Mouse (Mus musculus) layer of hippocampus, postnatal 25 days (tissue): ENCODE results near the gene Depdc5. TPM values are rescaled to one million over a fixed set of nuclear protein-coding genes. Genes with fewer than 3 reads are reported as not detected.

Experiments used
- DNase-seq, 2 experiments: peaks; one replicate each; pipeline ENCODE4 v3.0.0; 2022; ENCODE audit warnings: mixed read lengths in 2 of 2, low spot score in 1 of 2; ENCODE audit errors: extremely low spot score in 1 of 2
- total RNA-seq, 2 experiments: library from RNA; stranded (reverse); gene quantifications; 2 replicates each; pipeline ENCODE4 v1.2.3; 2021

Depdc5 gene
- total RNA-seq, 2 experiments from 2014 or later: 57.1 to 66.6 TPM

DNA sequence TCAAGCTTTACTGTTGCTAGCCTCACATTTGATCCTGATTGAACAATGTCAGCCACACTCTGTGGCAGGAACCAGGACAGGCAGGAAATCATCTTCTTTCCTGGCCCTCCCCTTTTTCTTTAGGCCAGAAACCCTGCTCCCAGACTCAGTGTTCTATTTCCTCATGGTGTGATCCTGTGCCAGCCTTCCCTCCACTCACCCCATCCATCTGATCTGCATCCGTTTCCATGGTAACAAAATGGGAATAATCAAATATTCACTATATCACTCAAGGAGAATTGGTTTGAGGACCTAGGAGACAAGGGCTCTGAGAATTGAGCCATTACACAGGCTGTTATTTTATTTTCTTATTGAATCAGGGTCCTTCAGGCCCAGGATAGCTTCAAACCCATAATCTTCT is 133.1 kb downstream of the Depdc5 start:
- DNase-seq: no peak

DNA sequence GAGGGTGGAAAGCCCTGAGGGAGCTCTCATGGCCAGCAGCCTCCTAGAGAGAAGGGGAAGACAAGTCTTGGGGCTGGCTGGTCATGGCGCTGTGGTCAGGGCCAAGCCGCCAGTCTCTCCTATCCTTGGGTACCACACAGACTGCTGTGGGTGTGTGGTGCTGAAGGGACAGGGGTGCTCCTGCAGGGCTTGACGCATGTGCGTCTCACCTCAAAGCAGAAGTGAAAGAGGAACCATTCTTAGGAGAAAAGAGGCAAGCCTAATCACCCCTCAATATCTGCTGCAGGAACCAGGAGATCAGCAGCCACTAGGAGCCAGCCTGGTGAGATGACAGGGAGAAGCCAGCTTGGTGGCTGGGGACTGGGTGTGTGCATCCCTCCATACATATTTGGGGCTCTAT is 134.2 kb downstream of the Depdc5 start:
- DNase-seq: no peak

DNA sequence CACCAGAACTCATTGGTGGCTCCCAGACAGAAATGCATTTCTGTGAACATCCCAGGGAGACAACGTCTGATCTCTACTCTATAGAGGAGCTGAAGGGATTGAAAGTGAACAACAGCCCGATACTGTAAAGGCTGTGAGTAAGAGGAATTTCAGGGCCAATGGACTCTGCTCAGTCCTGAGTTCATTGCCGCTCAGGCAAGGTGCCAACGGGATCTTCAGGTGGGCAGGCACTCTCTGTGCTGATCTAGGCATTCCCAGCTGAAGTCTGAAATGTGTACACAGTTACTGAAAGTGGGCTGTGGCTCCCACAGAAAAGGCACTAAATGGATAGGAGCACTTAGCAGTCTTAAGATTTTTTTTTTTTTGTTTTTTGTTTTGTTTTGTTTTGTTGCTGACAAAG is 135.3 kb downstream of the Depdc5 start:
- no peak for DNase-seq

DNA sequence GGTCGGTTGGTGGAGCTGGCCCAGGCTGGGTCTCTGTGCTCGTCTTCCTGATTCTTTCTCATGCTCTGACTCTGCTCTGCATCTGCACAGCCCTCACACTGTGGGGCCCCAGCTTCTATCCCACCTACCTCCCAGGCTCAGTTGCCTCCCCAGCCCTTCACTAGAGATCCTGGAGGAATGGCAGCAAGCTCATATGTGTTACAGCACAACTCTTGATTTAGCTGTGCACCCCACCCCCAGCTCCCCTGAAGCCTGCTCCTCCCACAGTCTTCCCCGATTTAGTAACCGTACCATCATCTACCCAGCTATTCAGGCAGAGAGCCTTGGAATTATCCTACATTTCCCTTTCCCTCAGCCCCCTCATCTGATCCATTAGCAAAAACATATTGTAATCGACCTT is 137.6 kb downstream of the Depdc5 start:
- no peak for DNase-seq

DNA sequence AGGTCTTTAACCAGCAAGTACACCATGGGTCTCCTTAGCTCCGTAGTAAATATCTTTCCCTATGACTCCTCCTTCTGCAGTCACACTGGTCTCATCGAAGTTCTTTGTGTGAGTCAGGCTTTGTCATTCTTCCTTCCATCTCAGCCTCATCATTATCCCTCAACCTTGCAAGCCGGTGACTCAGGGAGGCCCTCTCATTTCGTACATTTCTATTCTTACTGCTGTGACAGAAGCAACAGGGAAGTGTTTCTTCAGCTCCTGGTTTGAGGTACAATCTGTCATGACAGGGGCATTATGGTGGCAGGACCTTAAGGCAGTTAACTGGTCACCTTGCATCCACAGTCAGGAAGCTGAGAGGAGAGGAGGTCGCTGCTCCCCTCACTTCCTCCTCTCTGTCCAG is 139.3 kb downstream of the Depdc5 start:
- DNase-seq: no peak

DNA sequence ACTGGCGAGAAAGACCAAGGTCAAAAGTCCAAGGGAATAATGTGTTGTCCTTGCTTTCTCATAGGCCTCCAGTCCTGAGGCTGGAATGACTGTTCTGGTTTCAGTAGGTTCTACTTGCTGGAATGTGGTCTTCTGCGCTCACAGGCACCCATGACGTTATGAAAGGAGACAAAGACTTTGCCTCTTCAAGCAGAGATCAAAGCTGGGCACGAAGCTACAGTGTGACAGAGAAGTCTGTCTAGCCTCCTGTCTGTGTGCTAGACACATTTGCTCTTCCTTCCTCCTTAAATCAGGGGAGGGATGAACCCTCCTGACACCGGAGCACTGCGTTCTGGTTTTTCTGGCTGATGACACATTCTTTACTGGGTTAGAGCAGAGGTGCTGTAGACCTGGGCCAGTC is 140.0 kb downstream of the Depdc5 start:
- DNase-seq: no peak

DNA sequence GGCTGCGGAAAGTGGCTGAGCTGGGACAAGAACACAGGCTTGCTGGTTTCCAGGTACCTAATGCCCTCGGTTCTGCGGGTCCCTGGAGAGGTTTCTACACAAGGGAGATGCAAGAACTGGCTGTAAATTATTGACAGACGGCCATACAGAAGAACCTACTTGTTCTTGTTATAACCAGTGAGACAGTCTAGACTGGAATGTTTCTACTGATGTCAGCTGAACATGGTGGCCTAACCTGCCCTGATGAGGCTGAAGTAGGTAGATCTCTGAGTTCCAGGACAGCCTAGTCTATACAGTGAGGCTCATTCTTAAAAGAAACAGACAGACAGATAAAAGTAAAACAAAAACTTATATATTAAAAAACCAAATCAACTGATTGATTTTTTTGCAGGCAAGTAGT is 140.6 kb downstream of the Depdc5 start:
- DNase-seq: no peak

DNA sequence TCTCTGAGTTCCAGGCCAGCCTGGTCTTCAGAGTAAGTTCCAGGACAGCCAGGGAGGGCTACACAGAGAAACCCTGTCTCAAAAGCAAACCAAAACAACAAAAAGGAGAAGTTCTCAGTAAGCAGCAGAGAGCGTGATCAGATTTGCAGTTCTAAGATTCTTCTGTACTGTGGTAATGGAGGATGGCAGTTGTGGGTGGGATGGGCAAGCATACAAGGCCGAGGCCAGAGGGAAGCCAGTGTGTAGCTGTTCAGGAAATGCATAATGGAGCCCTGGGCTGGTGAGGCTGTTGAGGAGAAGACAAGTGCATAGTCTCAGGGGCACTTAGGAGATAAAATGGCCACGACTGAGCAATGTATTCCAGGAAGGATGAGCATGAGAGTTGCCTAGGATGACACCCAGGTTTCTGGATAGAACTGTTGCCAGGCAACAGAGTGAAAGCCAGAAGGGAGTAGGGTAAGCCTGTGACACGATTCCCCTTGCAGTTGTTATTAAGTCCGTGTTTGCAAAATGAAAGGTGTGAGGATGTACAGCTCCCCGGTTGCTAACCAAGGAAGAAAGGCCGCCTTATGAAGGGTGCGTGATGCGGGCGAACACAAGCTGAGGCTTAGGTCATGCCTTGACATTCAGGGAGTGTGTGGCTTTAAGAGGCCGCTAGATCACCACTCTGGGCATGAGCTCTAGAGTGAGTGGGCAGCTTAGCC is 142.1 kb downstream of the Depdc5 start:
- no peak for DNase-seq

DNA sequence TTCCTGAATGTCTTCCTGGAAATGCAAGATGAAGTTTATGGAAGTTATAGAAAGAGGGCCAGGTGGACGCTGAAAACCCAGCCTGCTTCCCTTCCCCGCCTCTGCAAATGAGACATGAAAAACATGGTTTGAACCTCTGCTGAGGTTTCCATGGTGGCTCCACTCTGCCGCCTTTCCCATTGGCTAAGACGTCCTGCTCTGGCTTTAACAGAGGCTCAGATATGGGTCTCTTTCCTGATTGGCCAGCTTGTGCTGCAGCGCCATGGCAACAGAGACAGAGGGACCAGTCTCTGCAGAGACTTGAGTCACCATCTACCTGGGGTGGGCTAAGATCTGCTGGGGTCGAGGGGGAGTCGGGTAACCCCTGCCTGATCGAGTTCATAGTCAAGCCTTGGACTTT is 143.2 kb downstream of the Depdc5 start:
- no peak for DNase-seq

DNA sequence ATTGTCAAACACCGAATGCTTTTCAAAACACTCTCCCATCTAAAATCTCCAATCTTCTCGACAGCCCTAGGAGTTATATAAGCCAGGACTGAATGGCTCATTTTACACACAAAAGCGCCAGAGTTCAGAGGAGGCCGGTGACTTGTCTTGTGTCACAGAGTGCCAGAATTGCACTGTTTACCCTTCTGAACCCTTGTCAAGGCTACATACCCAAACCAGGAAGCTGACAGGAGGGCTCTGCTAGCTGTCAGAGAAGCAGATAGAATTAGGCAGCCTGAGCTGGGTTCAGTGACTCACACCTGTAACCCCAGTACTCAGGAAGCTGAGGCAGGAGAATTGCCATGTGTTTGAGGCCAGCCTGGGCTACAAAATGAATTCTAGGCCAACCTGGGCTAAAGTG is 143.9 kb downstream of the Depdc5 start:
- DNase-seq: no peak

DNA sequence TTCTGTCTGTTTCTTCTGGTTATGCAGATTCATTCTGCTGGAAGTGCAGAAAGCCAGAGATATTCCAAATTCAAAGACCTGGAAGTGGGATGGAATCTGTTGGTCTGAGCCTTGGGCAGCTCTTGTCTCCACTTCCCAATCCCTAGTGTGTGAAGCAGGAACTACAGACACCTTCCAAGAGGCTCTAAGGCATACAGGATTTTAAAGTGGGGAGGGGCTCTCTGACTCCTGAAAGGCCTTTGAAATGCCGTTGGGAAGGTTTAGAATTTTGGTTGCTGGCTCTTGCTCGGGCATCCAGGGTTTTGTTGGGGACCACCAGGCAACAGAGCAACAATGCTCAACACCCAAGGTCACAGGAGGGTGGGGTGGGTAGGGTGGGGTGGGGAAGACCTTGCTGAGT is 145.8 kb downstream of the Depdc5 start:
- DNase-seq: no peak

DNA sequence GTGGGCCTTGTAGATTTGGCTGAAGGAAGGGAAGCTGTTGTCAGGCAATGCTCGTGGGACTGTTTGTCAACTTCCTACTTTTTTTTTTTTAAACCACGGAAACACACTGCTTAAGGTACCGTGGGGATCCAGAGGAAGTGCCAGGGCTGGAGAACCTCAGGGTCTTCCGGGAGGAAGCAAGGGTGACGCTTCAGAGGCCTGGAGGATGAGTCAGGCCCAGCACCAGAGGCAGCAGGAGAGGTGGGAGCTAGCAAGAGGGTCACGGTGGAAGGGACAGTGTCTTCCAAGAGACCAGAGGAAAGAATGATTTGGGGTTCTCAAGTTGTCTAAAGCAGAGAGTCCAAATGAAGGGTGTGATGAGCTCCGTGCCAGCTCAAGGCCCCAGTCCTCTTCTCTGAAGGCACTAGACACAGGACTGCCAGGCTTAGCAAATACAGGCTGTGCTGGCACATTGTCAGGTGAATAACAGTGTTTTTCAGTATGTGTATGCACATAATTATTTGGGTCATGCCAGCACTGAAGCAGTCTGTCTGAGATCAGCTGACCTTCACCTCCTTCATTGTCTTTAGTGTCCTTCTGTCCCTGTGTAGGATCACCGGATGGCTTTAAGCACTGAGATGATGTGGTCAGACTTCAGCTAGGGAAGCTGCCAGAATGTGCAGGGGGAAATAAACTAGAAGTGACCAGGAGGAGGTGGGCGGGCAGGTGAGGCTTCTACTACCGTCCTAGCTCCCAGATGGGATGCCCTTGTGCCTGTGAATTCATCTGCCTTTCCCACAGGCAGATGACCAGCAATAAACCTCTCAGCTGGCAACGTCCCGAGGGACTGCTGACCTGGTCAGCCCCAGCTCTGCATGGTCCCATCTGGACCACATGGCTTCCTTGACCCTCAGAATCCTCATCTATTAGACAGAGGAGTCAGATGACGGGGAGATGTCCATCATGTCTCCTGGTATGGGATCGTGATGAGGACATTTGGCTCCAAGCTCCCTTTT is 146.6 kb downstream of the Depdc5 start:
- DNase-seq: no peak

DNA sequence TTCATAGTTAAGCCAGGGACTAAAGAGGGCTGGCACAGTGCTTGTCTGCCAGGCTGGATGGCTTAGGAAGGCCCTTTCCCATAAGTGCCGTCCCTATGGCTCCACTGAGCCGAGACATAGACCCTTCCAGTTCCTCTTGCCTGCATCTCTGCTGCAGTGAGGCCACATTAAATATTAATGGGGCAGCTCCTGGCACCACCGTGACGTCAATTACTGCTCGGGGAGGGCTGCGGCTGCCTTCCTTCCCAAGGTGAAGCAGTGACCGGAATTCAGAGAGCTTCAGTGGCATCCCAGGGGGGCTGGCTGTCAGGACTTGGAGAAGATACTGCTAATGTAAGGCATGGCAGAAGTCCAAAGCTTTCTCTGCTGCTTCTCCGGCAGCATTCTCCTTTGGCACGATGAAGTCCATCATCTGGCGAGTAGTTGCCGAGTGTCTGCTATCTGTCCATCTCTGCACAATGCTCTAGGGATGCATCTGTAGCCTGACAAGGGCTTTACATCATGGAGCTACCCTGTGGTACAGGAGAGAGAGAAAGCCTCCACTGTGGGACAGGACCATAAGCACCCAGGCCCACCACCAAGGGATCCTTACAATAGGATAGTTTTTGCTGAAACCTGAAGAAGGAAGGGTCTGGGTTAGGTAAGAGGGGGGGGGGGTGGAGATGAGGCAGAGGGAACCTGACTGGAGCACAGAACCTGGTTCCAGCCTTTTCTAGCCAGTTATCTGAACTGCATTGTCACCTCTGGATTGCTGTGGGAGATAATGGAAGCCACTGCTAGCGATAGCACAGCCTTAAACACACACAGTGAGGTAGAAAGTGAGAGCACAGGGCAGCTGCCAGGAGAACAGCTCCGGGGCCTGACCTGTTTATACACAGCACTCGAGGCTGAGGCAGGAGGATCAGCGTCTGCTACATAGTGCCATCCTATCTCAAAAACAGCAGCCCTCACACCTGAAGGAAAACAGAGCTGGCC is 147.9 kb downstream of the Depdc5 start:
- no peak for DNase-seq

DNA sequence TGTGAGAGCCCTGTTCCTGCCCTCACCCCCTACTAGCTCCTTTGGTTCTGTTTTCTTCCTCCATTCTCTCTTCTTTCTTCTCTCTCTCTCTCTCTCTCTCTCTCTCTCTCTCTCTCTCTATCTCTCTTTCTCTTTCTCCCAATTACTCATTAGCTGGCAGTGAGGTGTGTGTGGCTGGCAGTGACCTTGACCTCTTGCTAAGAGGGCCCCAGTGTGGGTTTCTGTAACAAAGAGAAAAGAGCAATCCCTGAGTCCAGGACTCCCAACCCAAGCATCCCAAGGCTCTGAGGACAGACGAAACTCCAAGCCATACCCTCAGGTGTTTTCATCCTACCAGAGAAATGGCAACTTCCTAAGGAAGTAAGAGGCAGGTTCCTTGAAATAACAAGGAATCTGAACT is 150.6 kb downstream of the Depdc5 start:
- DNase-seq: no peak

DNA sequence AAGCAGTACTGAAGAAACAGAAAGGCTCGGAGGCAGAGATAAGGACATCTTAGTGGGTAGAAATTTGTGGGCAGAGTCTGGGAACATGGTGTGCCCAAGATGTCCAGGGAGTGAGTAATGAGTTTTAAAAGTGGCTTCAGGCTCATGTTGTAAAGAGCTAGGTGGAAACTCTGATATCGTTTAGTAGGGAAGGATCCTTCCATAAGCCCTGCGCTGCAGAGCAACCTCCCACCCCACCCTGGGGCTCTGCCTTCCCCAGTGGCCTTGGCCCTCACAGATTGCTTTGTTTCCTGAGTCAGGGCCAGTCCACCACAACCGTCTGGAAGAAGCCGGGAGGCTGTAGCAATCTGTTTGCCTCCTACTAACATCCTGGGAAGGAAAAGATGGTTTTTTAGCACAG is 152.1 kb downstream of the Depdc5 start:
- no peak for DNase-seq

DNA sequence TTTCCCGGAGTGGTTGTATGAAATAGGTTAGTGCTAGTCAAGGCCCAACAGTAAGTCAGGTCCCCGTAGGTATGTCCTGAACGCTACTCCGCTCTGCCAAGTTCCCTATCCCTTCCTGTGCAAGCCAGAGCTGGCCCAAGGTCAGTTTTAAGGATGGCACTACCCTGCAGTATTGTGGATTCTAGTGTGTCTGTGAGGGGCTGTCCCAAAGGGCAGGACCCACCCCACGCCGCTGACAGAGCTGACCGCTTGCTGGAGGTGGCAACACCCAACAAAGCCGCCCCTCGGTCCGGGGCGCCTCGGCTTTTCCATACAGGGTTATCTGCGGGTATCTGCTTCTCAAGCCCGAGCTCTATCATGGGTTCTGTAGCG is 154.7 kb downstream of the Depdc5 start:
- no peak for DNase-seq

DNA sequence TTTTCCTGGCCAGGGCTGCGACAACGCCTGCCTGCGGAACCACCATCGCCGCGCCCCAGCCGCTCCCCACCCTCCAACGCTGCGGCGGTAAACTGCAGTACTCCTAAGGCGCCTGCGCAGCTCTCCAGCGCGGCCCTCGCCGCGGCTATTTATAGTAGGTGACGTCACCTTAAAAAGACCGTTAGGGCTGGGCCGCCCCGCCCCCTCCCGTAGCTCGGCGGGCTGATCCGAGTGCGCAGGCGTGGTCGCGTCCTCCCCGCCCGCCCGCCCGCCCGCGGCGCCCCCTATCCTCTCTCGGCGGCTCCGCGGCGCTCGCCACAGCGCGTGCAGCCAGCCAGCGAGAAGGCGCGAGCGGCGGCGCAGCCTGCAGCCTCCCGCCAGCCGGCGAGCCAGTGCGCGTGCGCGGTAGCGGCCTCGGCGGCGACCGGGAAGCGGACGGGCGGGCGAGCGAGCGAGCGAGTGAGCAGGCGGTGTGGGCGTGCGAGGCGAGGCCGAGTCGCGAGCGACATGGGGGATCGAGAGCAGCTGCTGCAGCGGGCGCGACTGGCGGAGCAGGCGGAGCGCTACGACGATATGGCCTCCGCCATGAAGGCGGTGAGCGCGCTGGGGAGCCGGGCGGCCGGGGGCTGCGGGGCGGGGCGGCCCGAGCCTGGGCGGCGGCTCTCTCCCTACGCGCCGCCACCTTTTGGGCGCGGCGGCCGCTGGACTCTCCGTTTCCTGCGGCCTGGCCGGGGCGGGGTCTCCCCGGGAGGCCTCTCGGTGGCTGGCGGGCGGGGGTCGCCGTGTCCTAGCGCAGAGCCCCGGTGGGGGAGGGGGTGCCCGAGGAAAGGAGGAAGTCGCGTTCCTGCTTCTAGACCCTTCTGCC is 155.3 kb downstream of the Depdc5 start, which contains the start of gene Ywhah:
Ywhah (plus strand) TSS at position 256 of the 865 bp plus-strand sequence.
- DNase-seq: peak; percentile 93 to 95

DNA sequence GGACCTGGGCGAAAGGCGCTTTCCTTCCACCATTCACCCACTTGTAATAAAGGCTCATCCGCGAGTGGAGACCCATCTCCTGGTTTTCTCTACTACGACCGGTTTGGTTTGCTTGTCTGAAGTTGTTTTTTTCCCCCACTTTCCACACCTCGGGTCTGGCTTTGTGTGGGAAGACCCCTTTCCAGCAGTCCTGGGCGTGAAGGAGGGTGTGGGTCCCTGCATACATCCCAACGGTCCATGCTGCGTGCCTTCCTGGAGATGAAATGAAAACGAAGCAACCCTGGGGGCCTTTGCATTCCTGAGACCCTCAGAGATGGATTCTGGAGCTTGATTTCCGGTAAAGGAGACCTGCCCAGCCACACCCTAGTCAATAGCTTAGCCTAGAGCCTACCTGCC is 155.9 kb downstream of the Depdc5 start:
- no peak for DNase-seq

DNA sequence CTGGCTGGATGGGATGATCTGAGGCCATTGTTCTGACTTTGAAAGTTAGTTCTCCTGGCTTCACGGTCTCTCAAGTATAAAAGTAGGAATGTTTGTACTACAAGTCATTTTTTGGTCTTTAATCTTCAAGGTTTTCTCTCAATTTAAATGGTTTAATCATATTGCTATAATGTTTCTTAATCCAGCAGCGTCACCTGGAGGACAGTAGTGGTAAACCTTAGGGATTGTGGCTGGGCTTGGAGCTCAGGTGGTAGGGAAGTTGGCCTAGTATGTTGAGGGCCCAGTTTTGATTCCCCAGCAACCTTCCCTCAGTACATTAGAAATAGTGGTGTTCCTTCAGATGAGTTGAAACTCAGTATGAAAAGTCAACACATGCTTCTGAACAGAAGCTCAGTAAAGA is 158.1 kb downstream of the Depdc5 start:
- no peak for DNase-seq

DNA sequence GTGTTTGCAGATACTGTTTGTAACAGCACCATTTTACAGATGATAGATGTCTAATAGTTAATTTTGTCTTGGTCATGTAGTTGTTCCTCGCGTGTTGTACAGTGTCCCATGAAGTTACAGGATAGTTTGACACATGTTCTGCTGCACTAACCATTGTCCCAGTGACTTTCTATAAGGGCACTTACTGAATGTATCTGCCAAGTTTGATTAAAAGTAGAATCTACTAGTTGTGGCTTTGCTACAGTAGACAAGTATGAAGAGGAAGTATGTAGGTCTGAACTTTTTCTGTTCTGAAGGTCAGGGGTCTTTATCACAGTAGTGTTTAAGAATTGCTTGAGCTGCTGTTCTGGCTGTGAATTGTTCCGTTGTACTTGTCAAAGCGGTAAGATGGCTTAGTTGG is 159.8 kb downstream of the Depdc5 start:
- no peak for DNase-seq
